Mouse (Mus musculus) mesoderm, embryonic 11.5 days (tissue): Measurements from ENCODE around the gene Tmem144.
A peak's percentile ranks its signal among the peaks of the same experiment; 100 is the strongest.
"Not testable (repeated sequence)": the region's sequence is repeated elsewhere in the genome, so short reads cannot be mapped to it uniquely, and the experiment has no call there.

Source experiments
- DNase-seq: peaks from one replicate; pipeline ENCODE4 v3.0.0-alpha.2; 2012; ENCODE audit warnings: low read depth, low spot score

Tmem144 gene

DNA sequence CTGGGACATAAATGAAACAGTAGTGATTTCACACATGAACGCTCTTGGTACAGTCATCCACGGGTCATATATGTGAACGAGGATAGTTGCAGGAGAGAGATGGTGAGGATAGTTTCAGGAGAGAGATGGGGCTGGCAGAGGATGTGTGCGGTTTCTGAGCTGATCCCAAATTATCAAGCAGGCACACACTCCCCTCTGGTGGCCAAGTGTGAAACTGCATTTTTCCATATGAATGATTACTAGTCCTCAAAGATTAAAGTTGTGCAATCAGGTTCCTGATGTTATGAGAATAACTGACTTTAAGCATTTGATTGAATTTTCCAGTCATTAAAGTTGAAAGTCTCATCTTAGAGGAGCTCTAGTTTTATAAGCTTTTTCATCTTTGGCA lies 43.4 kb downstream of the Tmem144 start:
- peak; percentile 72 for DNase-seq

GRCm38 (mm10) chr3:79808530-79809179 lies 43.9 kb downstream of the Tmem144 start:
- no peak for DNase-seq

DNA sequence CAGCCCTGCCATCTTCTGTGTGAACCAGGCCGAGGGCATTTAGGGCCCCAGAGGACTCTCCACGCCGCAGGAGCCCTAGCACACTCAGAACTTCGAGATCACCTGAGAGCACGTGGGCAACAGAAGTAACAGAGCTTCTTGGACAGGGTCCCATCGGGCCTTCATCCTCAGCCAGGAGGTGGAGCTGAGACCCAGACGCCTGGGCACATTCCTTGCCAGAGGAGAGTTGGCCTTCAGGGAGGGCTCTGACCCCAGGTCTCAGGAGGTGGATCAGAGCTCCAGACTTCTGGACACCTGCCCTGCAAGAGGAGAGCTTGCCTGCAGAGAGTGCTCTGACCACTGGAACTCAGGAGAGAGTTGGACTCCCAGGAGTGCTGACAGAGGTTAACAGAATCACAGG lies 51.8 kb downstream of the Tmem144 start:
- not testable (repeated sequence) for DNase-seq

GRCm38 (mm10) chr3:79792307-79792706 lies 60.3 kb downstream of the Tmem144 start:
- no peak for DNase-seq

- no peak for DNase-seq
Observed at GRCm38 (mm10) chr3:79790324-79790723, 62.2 kb downstream of the Tmem144 start.

DNA sequence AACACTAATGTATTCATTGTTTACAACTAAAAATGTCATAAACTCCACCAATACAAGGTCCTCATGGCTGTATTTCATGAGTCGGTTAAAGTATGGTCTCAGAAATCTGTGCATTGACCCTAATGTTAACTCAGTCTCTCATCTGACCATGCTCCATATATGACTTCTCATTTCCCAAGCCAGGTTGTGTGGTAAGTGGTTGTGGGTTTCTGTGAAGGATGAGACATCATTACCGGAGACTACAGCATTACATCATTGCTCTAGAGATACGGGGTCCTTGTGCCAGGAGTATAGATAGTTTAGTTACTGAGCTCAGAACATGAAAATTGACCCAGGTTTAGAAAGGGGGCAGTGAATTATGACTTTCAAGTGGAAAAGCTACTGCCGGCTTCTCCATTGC lies 63.0 kb downstream of the Tmem144 start:
- DNase-seq: no peak

GRCm38 (mm10) chr3:79788959-79789358 lies 63.6 kb downstream of the Tmem144 start:
- no peak for DNase-seq

DNA sequence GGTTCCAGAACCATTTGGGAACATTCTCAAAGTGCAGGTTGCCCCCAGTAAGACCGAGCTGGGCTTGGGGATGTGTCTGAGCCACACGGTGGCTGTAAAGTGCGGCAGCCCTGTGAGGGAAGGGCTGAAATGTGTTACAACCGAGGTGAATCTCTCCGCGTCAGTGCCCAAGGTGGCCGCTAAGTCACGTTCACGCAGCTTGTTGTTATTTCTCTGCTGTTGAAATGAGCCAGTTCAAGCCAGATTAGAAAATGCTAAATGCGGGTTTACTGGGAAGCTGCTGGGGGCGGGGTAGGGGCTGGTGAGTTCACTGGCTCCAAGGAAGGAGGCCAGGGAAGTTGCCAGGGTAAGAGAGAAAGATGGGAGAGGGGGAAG lies 68.2 kb downstream of the Tmem144 start:
- DNase-seq: no peak

DNA sequence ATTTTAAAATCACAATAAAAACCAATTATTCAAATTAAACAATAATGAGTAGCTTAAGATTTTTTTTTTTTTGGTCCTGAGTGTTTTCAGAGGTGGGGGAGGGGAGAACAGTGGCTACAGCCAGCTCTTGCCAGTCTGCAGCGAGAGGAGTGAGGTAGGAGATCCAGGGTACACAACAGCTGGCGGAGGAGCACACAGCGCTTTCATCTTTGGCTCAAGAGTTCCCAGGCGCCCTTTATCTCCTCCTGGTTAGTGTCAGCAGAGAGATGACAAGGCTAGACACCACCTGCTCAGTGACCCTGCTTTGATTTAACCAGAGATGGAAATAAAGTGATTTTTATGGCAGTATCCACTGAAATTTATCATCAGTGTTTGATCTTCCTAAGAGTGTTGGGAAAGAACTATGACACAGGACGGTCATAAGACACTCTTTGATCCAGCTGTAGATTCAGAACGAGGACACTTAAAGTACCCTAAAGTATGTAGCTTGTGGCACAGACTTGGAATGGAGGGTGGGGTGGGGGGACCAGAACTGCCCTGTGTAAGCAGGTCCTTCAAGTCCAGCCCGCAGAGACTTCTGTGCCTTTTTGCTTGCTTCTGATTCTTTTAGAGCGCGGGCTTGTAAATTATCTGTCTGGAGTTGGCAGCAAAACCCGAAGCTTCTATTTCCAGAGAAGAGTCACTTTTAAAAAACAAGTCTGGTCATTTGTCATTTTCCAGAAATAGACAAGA lies 68.8 kb downstream of the Tmem144 start:
- DNase-seq: peak; percentile 54

DNA sequence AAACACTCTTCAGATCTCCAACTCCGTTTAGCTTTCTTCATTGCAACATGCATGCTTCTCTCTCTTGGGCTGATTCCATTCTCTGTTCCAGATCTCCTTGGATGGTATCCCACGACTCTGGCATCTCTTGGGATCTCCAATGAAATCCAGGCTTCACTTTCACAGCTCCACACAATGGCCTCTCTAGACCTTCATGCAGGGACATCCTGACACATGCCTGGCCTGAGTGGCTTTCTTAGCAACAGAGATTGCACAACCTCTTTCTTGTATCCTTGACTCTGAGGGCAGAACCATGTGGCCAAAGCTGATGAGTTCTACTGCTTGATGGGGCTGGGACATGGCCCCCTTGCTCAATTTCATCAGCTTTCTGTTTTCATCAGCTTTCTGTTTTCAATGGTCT lies 79.9 kb downstream of the Tmem144 start:
- DNase-seq: no peak
